Mouse (Mus musculus) kidney, adult 8-10 months (tissue): ENCODE results near the gene Gm43517.

Experiments
- DNase-seq, 2 experiments: peaks; one replicate each; pipeline ENCODE4 v3.0.0; 2022

The Gm43517 gene

DNA sequence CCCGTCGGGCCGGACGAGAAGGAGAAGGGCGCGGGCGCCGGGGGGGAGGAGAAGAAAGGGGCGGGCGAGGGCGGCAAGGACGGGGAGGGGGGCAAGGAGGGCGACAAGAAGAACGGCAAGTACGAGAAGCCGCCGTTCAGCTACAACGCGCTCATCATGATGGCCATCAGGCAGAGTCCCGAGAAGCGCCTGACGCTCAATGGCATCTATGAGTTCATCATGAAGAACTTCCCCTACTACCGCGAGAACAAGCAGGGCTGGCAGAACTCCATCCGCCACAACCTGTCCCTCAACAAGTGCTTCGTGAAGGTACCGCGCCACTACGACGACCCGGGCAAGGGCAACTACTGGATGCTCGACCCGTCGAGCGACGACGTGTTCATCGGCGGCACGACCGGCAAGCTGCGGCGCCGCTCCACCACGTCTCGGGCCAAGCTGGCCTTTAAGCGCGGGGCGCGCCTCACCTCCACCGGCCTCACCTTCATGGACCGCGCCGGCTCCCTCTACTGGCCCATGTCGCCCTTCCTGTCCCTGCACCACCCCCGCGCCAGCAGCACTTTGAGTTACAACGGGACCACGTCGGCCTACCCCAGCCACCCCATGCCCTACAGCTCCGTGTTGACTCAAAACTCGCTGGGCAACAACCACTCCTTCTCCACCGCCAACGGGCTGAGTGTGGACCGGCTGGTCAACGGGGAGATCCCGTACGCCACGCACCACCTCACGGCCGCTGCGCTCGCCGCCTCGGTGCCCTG is at the start of gene Gm43517:
Gene Gm43517, plus strand, starts transcription at position 299 of the 755 bp plus-strand sequence.
- DNase-seq: no peak

- DNase-seq: no peak
Observed at GRCm38 (mm10) chr12:49349697-49350096, 35.3 kb upstream of the Gm43517 start.

- no peak for DNase-seq
Observed at GRCm38 (mm10) chr12:49368931-49369330, 16.0 kb upstream of the Gm43517 start.

- no peak for DNase-seq
Observed at GRCm38 (mm10) chr12:49372170-49372569, 12.8 kb upstream of the Gm43517 start.

- DNase-seq: no peak
Observed at GRCm38 (mm10) chr12:49373176-49373575, 11.8 kb upstream of the Gm43517 start.

DNA sequence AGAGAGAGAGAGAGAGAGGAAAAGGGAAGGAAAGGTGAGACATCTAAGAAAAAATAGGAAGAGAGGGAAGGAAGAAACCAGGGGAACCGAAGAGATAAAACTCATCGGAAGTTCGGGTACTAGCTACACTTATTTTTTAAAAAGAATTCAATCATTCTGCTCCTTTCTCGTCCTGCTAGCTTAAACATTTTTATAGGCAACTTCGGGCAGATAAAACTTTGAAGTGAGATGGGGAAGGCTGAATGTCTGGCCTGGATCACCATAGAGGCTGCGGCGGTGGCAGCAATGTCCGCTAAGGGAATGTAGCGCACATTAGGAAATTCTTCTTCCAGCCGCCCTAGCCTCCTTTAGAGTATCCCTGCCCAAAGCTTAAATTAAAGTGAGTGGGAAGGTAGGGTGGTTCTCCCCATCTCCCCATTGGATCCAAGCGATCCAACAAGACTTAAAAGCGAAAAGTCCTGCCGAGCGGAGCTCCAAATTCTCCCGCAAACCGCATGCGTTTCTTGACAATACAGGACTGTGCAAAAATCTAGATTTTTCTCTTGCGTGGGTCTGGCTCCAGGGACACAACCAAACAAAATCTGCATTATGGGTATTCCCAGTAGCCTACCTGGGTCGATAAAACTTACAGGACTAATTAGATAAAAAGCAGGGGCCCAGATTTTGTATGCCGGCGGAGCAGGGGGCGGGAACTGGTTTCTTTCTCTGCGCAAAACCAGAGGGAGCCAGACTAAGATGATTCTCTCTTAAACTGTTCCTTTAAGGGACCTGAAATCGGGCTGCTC is 11.0 kb upstream of the Gm43517 start:
- no peak for DNase-seq

DNA sequence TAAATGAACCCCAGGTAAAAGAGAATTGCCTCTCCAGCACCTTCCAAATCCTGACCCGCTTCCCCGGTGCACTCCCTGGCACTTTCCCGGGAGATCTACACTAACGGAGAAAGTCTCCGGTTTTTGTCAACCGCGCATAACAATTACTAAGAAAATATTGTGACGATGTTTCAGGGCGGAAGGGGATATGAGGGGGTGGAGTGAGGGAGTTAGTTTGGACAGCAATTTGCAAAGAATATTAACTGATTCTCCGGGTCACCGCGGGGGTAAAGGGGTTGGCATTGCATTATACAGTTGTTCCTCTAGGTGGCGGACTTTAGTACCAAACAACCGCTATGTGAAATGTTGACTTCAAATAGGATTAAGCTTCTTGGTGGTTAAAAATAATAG is 10.4 kb upstream of the Gm43517 start:
- DNase-seq: no peak

- no peak for DNase-seq
Observed at GRCm38 (mm10) chr12:49375427-49376317, 9.3 kb upstream of the Gm43517 start.

DNA sequence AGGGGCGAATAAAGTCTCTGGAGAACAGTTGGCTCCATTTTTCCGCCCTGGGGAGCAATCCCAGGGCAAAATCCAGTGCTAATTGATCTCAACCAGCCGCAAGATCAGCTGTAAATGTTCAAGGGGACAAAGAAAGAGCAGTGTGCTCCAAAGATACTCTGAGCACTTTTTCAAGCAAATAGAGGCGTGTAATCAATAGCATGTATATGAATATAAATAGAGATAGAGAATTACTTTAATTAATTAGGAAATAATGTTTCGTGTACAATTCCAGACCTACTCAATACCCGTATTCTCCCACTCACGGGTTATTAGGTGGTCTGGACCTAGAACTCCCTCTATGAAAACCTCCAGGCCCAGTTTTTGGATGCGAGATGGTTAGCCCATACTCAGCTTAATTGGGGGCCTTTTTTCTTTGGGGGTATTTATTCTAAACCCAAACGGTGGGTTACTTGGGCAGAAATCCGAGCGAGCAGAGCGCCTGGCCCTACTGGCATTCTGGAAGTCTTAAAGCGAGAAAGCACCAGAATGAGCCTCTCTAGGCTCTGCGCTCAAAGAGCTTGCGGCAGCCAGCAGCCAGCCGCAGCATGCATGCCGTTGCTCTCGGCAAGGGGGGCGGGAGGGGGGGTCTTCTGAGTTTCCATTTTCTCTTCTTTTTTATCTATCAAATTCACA is 8.5 kb upstream of the Gm43517 start:
- DNase-seq: no peak

DNA sequence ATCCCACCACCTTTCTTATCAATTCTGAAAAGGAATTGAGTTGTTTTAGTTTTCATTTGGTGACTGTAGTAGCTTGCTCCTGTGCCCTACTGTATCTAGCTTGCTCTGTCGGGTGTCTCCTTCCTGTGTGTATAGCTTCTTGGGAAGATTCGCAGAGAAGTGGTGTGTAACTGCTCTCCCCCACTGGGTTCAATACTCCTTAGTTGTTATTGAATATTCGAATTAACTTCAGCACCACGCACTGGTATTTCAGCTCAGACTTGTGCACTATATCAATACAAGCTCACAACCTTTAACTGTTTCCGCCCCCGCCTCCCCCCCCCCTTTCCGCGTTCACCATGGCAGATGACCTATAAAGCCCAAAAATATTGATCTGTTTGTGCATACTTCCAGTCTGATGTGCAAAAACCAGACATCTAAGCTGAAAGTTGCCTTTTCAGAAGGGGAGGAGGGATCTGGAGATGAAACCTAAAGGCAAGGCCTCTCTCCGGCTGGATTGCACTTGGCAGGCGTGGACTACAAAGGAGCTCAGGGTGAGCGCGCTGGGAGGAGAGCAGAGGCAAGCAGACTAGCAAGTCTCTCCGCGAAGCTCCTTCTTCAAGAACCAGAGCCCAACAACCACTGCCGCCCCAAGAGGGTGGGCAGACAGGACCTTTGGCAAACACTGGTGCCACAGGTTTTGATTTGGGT is 7.5 kb upstream of the Gm43517 start:
- no peak for DNase-seq

DNA sequence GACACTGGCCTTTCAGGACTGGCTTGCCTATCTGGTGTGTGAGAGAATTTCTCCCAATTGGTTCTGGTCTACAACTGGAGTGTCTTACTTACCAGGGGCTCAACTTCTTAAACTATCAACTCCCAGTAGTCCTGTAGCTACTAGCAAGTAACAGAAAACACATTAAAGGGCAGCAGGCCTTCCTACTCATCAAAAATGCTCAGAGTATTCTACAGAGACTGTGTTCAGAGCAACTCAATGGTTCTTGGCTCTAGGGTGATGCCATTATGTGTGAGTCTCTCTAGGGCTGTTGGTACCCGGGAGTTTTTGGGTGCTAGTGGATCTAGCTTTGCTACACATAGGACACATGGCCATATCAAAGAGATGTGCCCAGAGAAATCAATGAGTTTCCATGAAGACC is 6.1 kb upstream of the Gm43517 start:
- DNase-seq: no peak

DNA sequence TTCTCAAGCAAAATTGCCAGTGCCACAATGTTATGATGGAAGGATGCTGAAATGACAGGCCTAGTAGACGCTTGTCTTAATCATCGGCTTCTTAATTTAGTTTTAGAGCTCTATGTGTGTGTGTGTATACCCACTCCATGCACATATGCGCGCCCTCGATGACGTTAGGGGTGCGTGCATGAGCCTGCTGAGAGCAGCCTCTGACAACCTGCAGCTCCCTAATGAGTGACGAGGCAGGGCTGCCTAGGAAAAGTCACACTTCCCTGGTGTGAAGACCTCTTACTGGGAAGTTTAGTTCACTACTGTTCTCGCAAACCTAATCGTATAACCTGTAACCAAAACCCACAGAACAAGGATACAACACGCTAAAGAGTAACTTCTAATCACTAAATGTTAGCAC is 5.5 kb upstream of the Gm43517 start:
- DNase-seq: no peak

GRCm38 (mm10) chr12:49380442-49380841 is 4.5 kb upstream of the Gm43517 start:
- no peak for DNase-seq

GRCm38 (mm10) chr12:49381031-49381525 is 3.9 kb upstream of the Gm43517 start:
- no peak for DNase-seq

DNA sequence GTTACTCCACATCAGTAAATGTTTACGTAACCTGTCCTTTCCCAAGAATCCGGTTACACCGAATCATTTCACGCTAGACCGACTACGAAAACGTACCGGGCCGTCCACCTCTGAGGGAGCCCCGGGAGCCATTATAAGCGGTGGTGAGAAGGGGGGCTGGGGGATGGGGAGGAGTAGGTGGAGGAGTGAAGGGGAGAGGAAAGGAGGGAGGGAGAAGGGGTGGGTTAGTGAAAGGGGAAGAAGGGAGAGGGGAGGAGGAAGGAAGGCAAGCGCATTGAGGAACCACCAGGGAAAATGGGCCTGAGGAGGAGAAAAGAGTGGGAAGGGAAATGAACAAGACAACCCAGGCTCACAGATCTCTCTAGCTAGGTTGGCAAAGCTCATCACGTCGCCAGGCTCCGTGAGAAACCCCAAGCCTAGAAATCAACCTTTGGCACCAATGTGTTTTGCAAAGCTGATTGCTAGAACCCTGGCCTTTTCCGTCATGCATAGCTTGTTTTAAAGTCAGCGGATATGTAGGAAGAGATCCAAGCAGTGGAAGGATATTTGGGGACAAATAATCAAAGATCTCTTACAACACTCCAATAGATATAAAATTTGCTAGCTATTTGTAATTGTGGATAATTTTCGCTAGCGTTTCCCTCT is 3.1 kb upstream of the Gm43517 start:
- DNase-seq: no peak

GRCm38 (mm10) chr12:49382565-49383520 is 2.1 kb upstream of the Gm43517 start, which contains the start of gene Foxg1:
Gene Foxg1, plus strand, starts transcription at chr12:49382660.
- DNase-seq: no peak

DNA sequence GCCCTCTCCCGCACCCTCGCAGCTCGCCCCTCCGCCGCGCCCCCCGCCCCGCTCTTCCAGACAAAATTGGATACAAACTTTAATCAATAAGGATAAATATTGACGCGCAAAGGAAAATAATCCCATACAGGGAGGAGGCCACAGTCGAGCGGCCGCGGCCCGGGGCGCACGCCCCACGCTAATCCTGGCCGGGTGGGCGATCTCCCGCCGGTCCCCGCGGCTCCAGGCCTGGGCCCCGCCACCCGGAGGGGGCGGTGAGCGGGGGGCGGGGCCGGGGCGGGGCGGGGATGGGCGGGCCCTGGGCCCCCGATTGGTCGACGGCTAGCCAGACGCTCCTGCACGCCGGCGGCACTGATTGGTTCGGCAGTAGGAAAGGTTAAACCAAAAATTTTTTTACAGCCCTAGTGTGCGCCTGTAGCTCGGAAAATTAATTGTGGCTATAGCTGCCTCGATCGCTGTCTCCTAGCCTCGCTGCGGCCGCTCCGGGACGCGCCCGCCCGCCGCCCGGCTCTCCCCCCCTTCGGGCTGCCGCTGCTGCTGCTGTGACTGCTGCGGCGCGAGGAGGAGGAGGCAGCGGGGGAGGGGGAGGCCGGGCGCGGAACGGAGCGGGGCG is 1.3 kb upstream of the Gm43517 start:
- DNase-seq: no peak

GRCm38 (mm10) chr12:49384295-49384875 is 589 bp upstream of the Gm43517 start:
- no peak for DNase-seq

DNA sequence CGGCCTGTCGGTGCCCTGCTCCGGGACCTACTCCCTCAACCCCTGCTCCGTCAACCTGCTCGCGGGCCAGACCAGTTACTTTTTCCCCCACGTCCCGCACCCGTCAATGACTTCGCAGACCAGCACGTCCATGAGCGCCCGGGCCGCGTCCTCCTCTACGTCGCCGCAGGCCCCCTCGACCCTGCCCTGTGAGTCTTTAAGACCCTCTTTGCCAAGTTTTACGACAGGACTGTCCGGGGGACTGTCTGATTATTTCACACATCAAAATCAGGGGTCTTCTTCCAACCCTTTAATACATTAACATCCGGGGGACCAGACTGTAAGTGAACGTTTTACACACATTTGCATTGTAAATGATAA is 637 bp downstream of the Gm43517 start:
- DNase-seq: no peak
